Mouse (Mus musculus): Measurements from ENCODE around the gene Tbrg1. TPM values are rescaled to one million over a fixed set of nuclear protein-coding genes. Genes with fewer than 3 reads are reported as not detected.

Tbrg1 gene
- polyA plus RNA-seq, 1 experiment from 2014 or later: 261 TPM

DNA sequence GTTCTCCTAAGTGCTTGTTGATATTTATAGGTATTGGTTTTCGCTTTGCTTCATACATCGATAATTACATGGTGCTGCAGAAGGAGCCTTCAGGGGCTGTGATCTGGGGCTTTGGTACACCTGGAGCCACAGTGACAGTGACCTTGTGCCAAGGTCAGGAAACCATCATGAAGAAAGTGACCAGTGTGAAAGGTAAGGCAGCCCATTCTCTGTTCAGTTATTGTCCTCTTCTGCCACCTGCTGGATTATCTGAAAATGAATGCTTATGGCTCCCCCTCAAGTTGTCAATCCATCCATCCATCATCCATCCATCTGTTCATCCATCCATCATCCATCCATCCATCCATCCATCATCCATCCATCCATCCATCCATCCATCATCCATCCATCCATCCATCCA is 40.3 kb downstream of the Tbrg1 start:
- Histone ChIP-seq H3K4me2 (replicated peaks; ENCODE audit: low read depth) (no peak overlapping the region), H3K9me3 (ENCODE audit: control insufficient read depth) (no peaks in the 10 kb centered on the region), H3K4me1 (replicated peaks; ENCODE audit: control insufficient read depth, insufficient read depth, low read length) (no peaks in the 10 kb centered on the region), H3K9ac (ENCODE audit: low read depth, low read length) (no peak overlapping the region), H3K27me3 (replicated peaks; ENCODE audit: control insufficient read depth, insufficient read depth, low read length) (no peaks in the 10 kb centered on the region), H3K36me3 (ENCODE audit: control insufficient read depth, insufficient read depth) (no peaks in the 10 kb centered on the region), H3K27ac (ENCODE audit: low read depth, low read length) (no peak overlapping the region), H3K4me3 (ENCODE audit: low read depth, low read length) (no peak overlapping the region)
- WGBS: 56% methylated on average over 2 of the region's 2 CpGs
- peak; percentile 89 for TF ChIP-seq CTCF (IDR thresholded peaks at IDR 0.05; ENCODE audit: low read depth)
- no peak for ATAC-seq

DNA sequence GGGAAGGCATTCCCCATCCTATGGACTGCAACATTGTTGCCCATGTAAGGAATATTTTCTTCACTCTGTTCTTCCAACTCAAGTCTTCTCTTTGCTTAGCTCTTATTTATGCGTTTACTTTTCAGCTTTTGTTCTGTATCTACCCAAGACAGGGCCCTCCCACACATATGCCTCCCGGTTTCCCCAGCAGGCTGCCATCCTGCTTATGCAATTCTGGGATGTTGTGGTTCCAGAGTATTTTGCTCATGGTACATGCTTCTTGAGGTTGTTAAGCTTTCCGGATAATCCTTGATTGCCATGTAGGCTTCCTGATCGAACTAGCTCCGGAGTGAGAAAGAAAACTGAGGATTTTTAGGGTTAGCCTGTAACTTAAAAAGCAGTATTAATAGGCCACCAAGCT is 41.9 kb downstream of the Tbrg1 start:
- Histone ChIP-seq H3K27me3 (replicated peaks; ENCODE audit: control insufficient read depth, insufficient read depth, low read length) (no peaks in the 10 kb centered on the region), H3K36me3 (ENCODE audit: control insufficient read depth, insufficient read depth) (no peaks in the 10 kb centered on the region), H3K9me3 (ENCODE audit: control insufficient read depth) (no peaks in the 10 kb centered on the region), H3K4me3 (ENCODE audit: low read depth, low read length) (no peak overlapping the region), H3K27ac (ENCODE audit: low read depth, low read length) (no peak overlapping the region), H3K9ac (ENCODE audit: low read depth, low read length) (no peak overlapping the region), H3K4me1 (replicated peaks; ENCODE audit: control insufficient read depth, insufficient read depth, low read length) (no peaks in the 10 kb centered on the region), H3K4me2 (replicated peaks; ENCODE audit: low read depth) (no peak overlapping the region)
- TF ChIP-seq CTCF (IDR thresholded peaks at IDR 0.05; ENCODE audit: low read depth): no peak
- WGBS: 78% methylated on average over 5 of the region's 5 CpGs
- no peak for ATAC-seq

DNA sequence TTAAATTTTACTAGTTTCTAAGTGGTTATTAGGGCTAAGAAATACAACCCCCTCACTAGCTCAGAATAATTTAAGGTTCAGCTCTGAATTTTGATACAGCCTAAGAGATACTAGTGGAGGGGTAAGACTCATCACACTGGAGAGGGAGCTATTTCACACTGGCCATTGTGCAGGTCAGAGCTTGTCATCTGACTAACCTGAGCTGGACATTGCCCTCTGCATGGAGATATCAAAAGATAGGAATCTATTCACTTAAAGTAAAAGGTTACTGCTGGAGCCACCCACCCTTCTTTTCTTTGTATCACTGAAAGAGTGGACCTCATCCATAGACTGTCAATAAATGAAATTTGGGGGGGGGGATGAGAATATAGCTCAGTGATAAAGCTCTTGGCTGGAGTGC is 42.8 kb downstream of the Tbrg1 start:
- Histone ChIP-seq H3K4me2 (replicated peaks; ENCODE audit: low read depth) (peak overlapping the region; percentile 87), H3K4me3 (ENCODE audit: low read depth, low read length) (peak overlapping the region; percentile 70), H3K4me1 (replicated peaks; ENCODE audit: control insufficient read depth, insufficient read depth, low read length) (no peaks in the 10 kb centered on the region), H3K27me3 (replicated peaks; ENCODE audit: control insufficient read depth, insufficient read depth, low read length) (no peaks in the 10 kb centered on the region), H3K9me3 (ENCODE audit: control insufficient read depth) (no peaks in the 10 kb centered on the region), H3K27ac (ENCODE audit: low read depth, low read length) (0 out of 2 replicates have a peak overlapping the region, but pooled peaks have one; percentile 29), H3K9ac (ENCODE audit: low read depth, low read length) (no peak overlapping the region), H3K36me3 (ENCODE audit: control insufficient read depth, insufficient read depth) (no peaks in the 10 kb centered on the region)
- peak; percentile 33; the same call in 1 of the 2 replicates for ATAC-seq
- TF ChIP-seq CTCF (IDR thresholded peaks at IDR 0.05; ENCODE audit: low read depth): no peak

DNA sequence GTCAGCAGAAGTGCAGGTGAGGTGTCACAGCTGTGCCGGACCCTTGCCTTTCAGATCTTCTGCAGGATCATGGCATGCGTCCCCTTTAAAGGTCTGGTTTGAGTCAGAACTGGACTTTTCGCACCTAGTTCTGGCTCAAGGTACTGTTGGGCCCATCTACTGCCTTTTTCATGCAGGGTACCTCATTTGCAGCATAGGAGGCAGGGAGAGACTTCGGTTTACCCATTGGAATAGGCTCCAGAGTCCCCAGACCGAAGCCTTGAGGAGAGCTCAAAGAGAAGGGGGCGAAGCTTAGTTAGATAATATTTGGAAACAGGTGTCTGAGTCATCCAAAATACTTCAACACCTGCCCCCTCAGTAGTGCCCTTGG is 43.2 kb downstream of the Tbrg1 start:
- no peak for ATAC-seq
- H3K36me3 ChIP-seq (ENCODE audit: control insufficient read depth, insufficient read depth): no peaks in the 10 kb centered on the region
- 18% methylated on average over 6 of the region's 6 CpGs for WGBS
- H3K27ac ChIP-seq (ENCODE audit: low read depth, low read length): peak overlapping the region; percentile 29; the same call in 1 of the 2 replicates
- no peaks in the 10 kb centered on the region for H3K27me3 ChIP-seq (replicated peaks; ENCODE audit: control insufficient read depth, insufficient read depth, low read length)
- no peak for TF ChIP-seq CTCF (IDR thresholded peaks at IDR 0.05; ENCODE audit: low read depth)
- peak overlapping the region; percentile 66; the same call in 1 of the 2 replicates for H3K9ac ChIP-seq (ENCODE audit: low read depth, low read length)
- peak overlapping the region; percentile 87 for H3K4me2 ChIP-seq (replicated peaks; ENCODE audit: low read depth)
- no peaks in the 10 kb centered on the region for H3K4me1 ChIP-seq (replicated peaks; ENCODE audit: control insufficient read depth, insufficient read depth, low read length)
- H3K9me3 ChIP-seq (ENCODE audit: control insufficient read depth): no peaks in the 10 kb centered on the region
- H3K4me3 ChIP-seq (ENCODE audit: low read depth, low read length): peak overlapping the region; percentile 70

DNA sequence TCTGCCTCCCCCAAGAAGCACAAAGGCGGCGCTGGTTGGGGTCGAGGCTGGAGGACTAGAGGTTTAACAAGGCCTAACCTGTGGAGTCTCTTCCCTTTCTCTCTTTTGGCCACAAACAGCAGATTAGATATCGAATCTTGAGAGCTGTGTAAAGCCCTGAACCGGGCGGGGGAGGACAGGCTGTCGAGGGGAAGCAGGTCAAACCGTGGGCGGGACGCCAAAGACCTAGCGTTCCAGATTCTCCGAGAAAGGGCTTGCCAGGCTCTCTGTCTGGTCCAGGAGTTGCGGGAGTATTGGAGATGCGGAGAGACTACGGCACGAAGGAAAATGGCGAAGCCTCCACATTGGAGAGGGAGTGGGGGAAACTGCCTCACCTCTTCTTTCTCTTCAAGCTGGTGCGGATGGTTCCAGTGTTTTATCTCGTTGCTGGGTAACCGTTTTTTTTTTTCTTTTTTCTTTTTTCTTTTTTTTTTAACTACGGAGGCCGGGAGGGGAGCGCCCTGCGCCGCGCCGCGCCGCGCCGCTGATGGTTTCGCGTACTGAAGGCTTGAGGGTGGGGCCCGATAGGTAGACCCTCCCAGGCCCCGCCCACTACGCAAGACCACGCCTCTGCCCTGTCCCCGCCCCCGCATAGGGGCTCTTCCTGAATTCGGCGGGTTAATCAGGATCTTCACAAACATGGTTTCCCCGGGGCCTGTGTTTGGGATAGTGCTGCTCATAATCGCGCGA is 43.8 kb downstream of the Tbrg1 start, which contains the start of gene Spa17:
Gene Spa17, minus strand, starts transcription at position 541 of the 729 bp plus-strand sequence.
- WGBS: under 1% methylated on average over 45 of the region's 45 CpGs
- no peaks in the 10 kb centered on the region for H3K27me3 ChIP-seq (replicated peaks; ENCODE audit: control insufficient read depth, insufficient read depth, low read length)
- H3K9ac ChIP-seq (ENCODE audit: low read depth, low read length): peak within 1 kb of the TSS; percentile 66
- peak; percentile 95 for ATAC-seq
- peak within 1 kb of the TSS; percentile 87 for H3K4me2 ChIP-seq (replicated peaks; ENCODE audit: low read depth)
- H3K4me1 ChIP-seq (replicated peaks; ENCODE audit: control insufficient read depth, insufficient read depth, low read length): no peaks in the 10 kb centered on the region
- H3K36me3 ChIP-seq (ENCODE audit: control insufficient read depth, insufficient read depth): no peaks in the 10 kb centered on the region
- peak within 1 kb of the TSS; percentile 29; the same call in 1 of the 2 replicates for H3K27ac ChIP-seq (ENCODE audit: low read depth, low read length)
- no peak for TF ChIP-seq CTCF (IDR thresholded peaks at IDR 0.05; ENCODE audit: low read depth)
- no peaks in the 10 kb centered on the region for H3K9me3 ChIP-seq (ENCODE audit: control insufficient read depth)
- peak within 1 kb of the TSS; percentile 70 for H3K4me3 ChIP-seq (ENCODE audit: low read depth, low read length)

DNA sequence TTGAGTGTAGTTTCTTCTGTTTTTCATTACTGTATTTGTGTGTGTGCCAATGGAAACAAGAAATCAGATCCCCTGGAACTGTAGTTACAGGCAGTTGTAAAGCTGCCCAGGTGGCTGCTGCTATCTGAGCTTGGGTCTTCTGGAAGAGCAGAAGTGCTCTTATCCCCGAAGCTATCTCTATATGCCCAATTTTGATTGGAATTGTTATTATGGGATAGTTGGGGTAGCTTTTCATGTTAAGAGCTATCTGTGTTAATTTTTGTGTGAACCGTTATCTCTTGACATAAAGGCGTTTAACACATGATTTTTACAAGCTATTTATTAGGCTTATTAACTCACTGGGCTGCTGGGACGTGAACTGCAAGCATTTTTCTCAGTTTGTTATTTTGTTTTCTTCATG is 47.6 kb downstream of the Tbrg1 start:
- Histone ChIP-seq H3K9me3 (ENCODE audit: control insufficient read depth) (no peaks in the 10 kb centered on the region), H3K4me2 (replicated peaks; ENCODE audit: low read depth) (no peak overlapping the region), H3K4me1 (replicated peaks; ENCODE audit: control insufficient read depth, insufficient read depth, low read length) (no peaks in the 10 kb centered on the region), H3K9ac (ENCODE audit: low read depth, low read length) (no peak overlapping the region), H3K27ac (ENCODE audit: low read depth, low read length) (no peak overlapping the region), H3K4me3 (ENCODE audit: low read depth, low read length) (no peak overlapping the region), H3K27me3 (replicated peaks; ENCODE audit: control insufficient read depth, insufficient read depth, low read length) (no peaks in the 10 kb centered on the region), H3K36me3 (ENCODE audit: control insufficient read depth, insufficient read depth) (no peaks in the 10 kb centered on the region)
- WGBS: 64% methylated on average over 4 of the region's 4 CpGs
- TF ChIP-seq CTCF (IDR thresholded peaks at IDR 0.05; ENCODE audit: low read depth): no peak
- no peak for ATAC-seq

Measured in intestine, postnatal 0 days (tissue).